Mouse (Mus musculus): ENCODE results near the gene Rpl22.

Rpl22 gene

DNA sequence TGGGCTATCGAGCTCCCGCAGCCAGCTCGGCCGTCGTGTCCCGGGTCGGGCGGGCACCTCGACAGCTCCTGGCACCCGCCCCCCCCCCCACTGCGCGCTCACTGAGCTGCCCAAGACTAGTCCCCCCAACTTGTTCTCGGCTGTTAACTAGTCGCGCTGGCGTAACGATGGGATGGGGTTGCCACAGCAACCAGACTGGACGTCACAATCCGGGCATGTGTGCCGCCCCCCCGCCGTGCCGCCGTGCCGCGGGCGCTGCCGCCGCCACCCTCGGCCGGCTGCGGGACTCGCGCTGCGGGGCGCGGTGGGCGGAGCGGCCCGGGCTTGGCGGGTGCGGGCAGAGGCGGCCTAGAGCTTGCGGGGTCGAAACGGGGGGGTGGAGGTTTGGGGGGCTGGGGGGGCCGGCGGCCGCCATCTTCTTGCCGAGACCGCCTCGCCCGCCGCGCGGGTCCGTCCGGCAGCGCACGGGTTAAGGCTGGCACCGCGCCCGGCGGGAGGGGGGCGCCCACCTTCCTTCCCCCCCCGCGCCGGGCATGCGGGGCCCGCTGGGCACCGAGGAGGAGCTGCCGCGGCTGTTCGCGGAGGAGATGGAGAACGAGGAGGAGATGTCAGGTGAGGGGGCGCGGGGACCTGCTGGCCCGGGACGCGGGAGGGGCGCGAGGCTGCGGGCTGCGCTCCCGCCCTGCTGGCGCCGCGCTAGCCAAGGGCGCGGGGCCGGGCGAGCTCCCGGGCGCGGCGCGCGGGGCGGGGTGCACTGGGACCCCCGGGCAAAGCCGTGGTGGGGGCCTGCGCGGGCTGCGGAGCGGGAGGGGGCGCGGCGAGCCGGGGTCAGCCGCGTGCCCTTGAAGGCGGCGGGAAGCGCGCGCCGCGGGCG is 13.1 kb downstream of the Rpl22 start, which contains the start of gene Chd5:
Gene Chd5 (plus strand): TSS at position 233 of the 874 bp plus-strand sequence.
- DNase-seq (ENCODE audit: low spot score in 2 of 2), result no peak

DNA sequence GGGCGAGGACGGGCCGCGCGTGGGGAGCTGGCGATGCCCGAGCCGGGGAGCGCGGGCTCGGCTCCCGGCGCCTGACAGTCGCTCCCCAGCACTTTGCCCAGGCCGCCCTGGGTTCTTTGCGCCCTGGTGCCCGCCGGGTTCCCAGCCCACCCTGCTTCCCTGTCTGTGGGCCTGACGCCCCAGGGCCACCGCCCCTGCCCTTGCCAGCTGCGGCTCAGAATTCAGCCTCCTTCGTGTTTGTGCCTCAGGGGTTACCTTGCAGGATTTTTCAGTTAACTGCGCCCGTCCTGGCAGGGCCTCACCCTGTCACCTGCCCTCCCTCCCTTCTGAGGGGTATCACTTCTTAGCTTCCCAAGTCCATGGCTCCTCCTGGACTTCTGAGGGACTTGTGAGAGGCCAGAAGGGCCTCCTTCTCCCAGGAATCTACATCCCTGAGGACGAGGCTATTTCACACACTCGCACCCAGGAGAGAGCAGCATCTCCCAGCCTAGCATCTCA is 13.8 kb downstream of the Rpl22 start:
- no peak for DNase-seq (ENCODE audit: low spot score in 2 of 2)

DNA sequence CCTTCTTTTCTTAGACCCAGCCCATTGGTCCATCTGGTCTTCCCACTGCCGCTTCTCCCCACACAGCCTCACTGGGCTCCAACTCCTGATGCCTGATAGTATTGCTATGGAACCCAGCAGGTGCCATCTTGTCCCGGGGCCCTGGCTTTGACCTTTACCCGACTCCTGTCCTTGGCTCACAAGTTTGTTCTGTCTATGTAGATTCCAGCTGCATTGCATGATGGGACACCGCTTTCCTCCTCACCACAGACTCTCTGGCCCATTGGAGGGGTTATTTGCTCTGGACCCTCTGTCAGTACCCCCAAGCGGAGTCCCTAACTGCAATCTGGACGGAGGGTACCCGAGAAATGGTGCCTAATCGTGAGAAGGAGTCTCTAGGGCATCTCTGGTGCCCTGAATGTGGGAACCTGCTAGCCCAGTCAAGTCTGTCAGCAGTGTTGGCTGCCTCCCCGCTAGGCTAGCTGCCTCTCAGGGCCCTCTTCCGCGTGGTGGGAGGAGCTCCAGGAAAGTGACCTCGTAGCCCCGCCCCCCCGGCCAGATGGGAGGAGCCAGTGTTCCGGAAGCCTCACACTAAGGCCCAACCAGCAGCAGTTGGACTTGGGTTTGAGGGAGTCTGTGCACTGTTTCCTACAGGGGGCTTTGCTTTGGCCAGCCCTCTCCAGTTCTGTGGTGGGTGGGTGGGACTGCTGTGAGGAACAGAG is 15.2 kb downstream of the Rpl22 start:
- DNase-seq (ENCODE audit: low spot score in 2 of 2), result no peak

DNA sequence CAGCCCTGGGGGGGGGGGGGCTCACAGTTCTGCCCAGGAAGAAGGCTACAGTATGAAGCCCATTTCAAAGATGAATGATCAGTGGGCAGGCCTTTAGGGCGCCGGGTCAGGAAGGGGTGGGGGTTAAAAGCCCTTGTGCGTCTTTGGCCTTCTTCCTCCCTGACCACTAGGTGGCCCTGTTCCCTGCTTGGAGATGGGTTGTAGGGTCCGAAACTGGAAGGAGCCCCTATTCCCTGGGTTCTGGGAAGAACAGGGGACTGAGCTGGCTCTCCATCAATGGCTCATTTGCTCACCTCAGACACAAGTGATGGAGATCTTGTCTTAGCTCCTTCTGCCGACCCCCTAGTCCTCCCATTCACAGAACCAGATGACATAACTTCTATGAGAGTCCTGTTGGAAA is 17.8 kb downstream of the Rpl22 start:
- no peak for DNase-seq (ENCODE audit: low spot score in 2 of 2)

DNA sequence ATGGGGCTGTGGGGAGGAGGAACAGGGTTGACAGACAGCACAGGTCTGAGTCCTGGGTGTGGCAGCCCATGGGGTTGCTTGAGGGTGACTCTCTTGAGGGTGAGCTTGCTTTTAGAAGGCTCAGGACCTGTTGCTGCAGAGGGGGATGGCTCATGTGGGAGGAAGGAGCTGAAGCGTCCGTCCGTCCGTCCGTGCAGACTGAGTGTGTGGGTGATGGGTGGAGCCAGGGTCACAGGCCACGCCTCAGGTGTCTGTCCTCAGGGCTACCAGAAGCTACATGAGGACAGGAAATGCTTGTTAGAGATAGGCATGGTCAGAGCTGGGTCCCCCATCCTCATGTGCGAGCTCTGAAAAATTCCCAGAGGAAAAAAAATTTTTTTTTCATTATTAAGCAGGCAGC is 19.1 kb downstream of the Rpl22 start:
- DNase-seq (ENCODE audit: low spot score in 2 of 2), result no peak

DNA sequence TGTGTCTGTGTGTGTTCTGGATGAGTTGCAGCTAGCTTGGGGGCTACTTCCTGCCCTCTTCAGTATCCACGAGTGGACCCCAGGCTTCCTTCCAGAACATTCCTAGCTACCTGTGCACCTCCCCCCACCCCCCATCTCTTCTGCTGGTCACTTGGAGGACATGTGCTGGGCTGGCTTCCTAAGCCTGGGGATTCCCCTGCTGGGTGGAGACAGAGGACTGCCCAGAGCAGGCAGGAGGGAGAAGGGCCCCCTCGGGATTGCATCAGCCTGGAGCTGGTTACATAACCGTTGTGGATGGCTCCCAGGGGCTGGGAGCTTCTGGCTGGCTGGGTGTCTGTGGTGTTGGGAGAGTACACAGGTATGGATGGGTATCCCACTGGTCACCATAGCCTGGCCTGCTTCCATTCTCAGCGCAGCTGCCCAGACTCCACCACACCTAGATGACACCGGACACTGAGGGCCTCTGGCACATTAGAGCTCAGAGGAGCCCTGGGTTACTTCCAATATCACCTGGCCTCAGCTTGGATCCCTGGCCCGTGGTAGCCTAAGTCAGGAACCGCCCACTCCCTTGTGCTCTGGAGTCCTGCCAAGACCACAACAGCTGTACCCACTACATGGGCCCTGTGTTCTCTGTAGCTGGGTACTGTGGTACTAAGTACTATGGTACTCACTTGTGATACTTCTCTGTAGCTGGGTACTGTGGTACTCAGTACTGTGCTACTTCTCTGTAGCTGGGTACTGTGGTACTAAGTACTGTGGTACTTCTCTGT is 19.8 kb downstream of the Rpl22 start:
- DNase-seq (ENCODE audit: low spot score in 2 of 2), result no peak

DNA sequence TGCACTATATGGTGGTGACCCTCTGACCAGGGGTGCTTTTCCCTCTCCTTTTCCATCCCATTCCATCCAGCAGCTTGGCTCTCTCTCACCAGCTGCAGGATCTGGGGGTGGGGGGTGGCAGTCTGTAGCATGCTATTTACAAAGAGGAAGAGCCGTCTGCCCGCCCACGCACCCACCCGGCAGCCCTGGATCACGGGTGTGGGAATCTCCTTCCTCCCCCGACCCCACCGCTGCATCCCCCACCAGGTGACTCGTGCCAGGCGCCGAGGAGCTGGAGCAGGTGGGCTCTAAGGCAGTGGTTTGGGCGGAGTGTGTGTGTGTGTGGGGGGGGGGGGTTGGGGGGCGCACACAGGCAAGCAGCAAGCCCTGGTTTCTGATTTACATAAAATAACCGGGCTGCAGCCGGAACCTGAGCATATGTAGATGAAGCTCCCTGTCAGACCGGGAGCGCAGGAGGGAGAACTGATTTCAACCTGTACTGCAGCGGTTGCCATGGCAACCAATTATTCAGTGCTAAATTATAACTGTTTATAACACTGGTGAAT is 24.4 kb downstream of the Rpl22 start:
- peak; percentile 62 to 66 for DNase-seq (ENCODE audit: low spot score in 2 of 2)

DNA sequence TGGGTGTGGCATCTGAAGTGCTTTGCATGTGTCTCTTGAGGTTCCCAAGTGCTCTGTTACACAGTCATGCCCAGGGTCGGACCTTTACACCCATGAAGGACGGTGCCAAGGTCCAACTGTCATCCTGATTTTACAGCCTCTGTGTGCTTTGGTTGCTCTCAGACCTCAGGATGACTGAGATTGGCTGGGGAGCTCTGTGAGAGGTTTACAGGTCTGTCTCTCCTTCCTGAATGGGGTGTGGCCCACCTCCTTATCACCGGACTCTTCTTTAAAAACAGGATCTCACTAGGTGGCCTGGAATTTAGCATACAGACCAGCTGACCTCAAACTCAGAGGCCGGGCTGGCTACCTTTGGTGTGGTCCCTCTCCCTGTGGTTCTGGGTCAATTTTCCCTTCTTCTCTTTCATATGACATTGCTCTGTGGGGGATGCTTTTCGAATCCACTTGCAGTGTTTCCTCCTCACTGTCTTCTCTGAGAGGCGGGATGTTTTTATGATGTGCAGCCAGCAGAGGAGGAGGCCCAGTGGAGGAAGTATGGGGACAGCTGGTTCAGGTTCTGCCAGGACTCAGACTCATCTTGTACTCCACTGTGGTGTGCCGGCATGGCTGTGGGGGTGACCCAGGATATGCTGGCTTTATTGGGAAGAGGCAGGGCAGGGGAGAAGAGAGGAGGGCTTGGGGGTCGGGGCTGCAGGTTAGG is 25.3 kb downstream of the Rpl22 start:
- DNase-seq (ENCODE audit: low spot score in 2 of 2), result no peak

DNA sequence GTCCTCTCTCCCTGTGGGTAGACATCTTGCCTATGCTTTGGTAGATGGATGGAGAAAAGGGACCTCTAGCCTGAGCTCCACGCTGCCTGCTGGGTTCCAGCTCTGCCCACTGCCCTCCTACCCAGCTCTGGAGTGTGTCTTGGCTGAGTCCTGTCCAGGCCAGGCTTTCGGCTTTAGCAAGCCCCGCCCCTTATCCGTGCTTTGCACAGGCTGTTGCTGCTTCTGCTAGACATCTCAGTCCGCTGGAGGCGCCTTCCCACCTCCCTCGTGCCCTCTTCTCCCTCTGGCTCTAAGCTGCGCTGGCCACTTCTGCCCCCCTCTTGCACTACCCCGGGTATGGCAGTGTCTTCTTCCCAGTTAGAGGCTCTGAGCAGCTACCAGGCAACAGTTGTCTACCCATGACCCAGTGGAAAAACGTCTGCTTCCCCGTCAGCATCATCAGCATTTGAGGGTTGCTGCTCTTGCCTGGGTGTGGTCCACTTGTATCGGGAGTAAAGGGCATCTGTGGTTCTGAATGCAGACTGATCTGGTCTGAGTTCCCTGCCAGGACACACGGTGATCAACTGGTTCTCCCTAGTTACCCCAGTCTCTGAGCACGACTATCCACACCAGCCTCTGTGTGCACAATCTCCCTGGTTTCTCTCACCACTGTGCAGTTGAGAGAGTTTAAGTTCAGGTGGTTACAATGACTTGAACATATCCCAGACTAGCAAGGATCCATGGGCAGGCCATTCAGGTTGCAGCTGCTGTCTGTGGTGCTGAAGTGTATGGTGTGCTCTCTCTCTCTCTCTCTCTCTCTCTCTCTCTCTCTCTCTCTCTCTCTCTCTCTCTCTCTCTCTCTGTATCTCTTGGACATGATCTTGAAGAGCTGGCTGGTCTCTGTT is 26.1 kb downstream of the Rpl22 start:
- DNase-seq (ENCODE audit: low spot score in 2 of 2), result no peak

DNA sequence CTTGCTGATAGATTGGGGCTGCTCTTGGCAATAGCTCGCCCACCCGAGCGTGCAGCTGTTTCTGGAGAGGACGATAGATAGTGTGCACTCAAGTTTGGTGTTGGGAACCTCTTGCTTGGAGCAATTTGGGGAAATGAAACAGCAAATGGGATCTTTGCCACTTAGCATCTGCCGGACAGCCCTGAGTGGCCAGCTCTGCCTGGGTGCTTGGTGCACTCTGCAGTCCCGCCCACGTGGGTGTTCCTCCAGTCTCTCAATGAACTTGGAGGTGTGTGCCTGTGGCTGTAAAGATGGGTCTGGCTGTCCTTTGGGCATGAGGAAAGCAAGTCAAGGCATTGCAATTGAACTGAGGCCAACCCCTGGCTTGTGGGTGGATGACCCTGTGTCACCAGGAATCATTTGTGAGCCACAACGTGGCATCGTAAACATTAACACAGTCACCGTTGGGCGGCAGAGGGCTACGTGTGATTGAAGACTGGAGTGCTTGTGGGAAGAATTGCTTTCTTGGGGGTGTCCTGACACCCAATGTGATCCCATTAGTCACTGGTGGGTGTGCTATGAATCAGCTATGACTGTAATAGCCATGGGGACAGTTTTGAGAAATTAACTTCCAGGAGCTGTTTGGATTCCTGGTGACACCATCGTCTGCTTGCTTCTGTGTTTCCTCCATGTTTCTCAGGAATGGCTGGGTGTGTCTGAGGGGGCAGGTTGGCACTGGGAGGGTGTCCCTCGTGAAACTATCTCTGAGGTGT is 28.5 kb downstream of the Rpl22 start:
- no peak for DNase-seq (ENCODE audit: low spot score in 2 of 2)

DNA sequence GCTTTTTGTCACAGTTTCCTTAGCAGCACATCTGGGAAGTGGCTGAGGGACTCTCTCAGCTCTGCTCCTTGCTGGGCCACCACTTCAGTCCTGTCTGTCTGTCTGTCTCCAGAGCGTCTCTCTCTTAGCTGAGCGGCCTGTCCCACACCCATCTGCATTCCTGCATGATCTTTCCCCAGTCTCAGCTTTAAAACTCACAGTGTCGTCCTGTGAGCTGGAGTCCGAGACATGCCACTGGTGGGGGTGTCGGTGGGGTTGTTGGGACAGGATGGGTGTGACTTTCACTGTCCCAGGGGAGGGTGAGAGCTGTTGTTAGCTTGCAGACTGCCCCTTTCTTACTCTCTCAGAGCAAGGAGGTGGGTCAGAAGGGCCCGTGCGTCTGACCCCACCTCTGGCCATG is 30.1 kb downstream of the Rpl22 start:
- no peak for DNase-seq (ENCODE audit: low spot score in 2 of 2)

DNA sequence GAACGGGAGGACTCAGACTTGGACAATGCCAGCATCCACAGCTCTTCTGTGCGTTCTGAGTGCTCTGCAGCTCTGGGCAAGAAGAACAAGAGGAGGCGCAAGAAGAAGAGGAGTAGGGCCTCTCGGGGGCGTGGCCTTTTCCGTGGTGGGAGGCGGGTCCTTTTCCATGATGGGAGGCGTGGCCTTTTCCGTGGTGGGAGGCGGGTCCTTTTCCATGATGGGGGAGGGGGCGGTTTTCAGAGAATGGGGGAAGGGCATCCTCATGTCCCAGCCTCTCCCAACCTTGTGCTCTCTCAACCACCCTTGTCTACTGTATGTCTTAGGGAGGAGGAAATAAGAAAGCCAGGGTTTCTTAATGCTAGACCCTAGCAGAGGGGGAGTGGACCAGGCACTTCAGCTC is 34.2 kb downstream of the Rpl22 start:
- no peak for DNase-seq (ENCODE audit: low spot score in 2 of 2)

DNA sequence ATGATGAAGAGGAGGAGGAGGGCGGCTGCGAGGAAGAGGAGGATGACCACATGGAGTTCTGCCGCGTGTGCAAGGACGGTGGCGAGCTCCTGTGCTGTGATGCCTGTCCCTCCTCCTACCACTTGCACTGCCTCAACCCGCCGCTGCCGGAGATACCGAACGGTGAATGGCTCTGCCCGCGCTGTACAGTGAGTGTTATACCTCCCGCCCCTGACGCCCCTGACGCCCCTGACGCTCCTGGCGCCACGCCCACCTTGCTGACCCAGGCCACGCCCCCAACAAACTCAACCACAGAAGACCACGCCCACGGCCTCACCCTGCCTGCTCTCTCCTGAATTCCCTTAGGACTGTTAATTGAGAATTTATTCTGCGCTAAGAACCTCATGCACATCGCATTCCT is 35.3 kb downstream of the Rpl22 start:
- no peak for DNase-seq (ENCODE audit: low spot score in 2 of 2)

DNA sequence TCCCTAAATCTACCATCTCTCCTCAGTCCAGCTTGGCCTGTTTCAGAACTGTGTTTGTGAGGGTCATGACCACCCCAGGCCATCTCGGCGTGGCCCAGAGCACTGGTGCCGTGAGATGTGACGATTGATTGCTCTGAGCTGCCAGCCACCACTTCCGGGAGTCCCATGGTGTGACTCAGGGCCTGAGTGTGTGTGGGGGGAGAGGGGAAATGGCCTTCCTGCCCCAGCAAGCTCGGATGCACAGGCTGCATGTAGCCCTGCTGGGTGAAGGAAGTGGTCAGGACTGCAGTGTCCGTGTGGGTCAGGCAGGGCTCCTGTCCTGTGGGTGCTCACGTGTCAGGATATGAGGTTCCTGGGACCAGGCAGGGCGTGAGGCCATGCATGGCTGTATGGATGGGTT is 36.6 kb downstream of the Rpl22 start:
- no peak for DNase-seq (ENCODE audit: low spot score in 2 of 2)

DNA sequence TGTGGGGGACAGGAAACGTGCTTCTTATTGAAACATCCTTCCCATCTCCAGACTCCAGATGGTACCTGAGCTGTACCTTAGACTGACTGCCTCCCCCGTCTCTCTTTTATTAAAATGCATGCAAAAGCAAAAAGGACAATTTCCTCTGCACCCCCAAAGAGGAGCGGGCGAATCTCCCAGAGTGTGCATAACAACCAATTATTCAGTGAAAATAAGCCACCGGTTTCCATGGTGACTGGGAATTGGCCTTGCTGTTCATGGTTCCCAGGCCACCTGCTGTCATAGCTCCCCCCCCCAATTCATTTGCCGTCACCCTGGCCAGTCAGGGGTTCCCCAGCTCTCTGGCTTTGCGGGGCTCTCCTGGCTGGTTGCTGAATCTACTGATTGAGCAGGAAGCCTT is 39.7 kb downstream of the Rpl22 start:
- no peak for DNase-seq (ENCODE audit: low spot score in 2 of 2)

DNA sequence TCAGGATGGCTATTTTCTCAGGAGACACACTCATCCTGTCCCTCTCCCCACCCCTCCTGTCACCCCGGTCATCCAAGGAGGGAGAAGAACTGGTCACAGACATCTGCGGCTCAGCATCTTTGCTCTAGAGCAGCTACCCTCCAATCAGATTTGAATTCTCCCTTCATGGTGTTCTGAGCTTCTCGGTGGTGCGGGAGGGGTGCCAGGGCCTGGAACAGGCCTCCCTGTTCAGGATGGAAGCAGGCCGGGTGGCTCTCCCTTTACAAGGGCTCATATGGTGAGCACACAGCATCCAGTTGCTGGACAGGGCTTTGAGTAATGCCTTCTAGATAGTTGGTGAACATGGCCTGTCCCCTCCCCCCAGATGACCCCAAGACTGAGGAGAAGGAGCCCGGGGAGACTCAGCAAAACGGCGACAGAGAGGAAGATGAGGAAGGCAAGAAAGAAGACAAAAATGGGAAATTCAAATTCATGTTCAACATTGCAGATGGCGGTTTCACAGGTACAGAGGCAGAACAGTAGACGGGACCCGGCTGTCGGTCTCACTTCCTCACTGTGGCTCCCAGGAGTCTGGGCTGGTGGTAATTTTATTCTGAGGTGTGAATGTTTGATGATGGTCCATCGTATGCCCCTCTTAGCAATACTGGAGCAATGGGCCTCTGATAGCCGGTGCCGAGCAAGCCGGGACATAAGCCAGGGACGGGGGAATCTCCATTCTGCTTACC is 57.1 kb downstream of the Rpl22 start:
- no peak for DNase-seq (ENCODE audit: low spot score in 2 of 2)
